Mouse (Mus musculus): Measurements from ENCODE around the gene Olfr1396. TPM values are rescaled to one million over a fixed set of nuclear protein-coding genes. Genes with fewer than 3 reads are reported as not detected.

Olfr1396 gene
- polyA plus RNA-seq, 1 experiment from 2014 or later: not detected

- Histone ChIP-seq H3K27me3 (replicated peaks) (no peaks in the 10 kb centered on the region), H3K9me3 (replicated peaks) (no peaks in the 10 kb centered on the region), H3K4me3 (replicated peaks) (no peak overlapping the region), H3K27ac (replicated peaks) (no peak overlapping the region), H3K9ac (replicated peaks) (no peak overlapping the region), H3K4me2 (no peak overlapping the region), H3K4me1 (no peaks in the 10 kb centered on the region), H3K36me3 (no peaks in the 10 kb centered on the region)
- WGBS: 83% methylated on average over 1 of the region's 1 CpGs
- ATAC-seq (ENCODE audit: low FRiP score): no peak
Observed at GRCm38 (mm10) chr11:49105752-49106151, 8.9 kb downstream of the Olfr1396 start.

DNA sequence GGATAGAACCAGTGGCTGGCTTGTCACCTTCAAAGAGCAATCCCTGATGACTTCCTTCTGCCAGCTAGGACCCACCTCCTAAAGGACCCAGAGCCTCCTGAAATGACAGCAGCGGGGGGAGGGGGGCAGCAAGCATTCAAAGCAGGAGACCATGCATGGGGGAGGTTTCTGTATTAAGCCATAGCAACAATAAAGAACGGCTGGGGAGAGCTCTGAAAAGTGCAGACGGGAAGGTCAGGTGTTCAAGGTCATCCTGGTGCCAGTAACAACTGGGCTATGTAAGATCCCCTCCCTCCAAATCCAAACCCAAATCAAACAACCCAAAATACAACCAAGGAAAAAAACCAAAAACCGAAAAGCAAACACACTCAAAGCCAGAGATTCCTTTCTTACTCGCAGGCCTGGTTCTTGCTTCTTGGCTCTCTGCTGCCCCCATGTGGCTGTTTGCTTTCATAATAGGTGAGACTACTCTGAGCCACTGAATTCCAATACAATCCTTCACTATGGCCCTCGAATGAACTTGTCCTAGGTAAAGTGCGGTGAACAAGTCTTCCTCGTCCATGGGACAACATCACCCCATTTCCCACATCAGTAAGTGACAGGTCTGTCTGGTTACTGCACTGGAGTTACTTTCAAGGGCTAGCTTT is 11.5 kb downstream of the Olfr1396 start:
- H3K4me2 ChIP-seq: no peak overlapping the region
- H3K4me1 ChIP-seq: no peaks in the 10 kb centered on the region
- H3K27ac ChIP-seq (replicated peaks): no peak overlapping the region
- 22% methylated on average over 8 of the region's 8 CpGs for WGBS
- H3K36me3 ChIP-seq: no peaks in the 10 kb centered on the region
- H3K27me3 ChIP-seq (replicated peaks): no peaks in the 10 kb centered on the region
- no peak overlapping the region for H3K9ac ChIP-seq (replicated peaks)
- H3K4me3 ChIP-seq (replicated peaks): no peak overlapping the region
- ATAC-seq (ENCODE audit: low FRiP score): peak; percentile 80; the same call in 1 of the 2 replicates
- no peaks in the 10 kb centered on the region for H3K9me3 ChIP-seq (replicated peaks)

GRCm38 (mm10) chr11:49101500-49101899 is 13.2 kb downstream of the Olfr1396 start:
- no peaks in the 10 kb centered on the region for H3K4me1 ChIP-seq
- H3K27ac ChIP-seq (replicated peaks): no peak overlapping the region
- no peaks in the 10 kb centered on the region for H3K9me3 ChIP-seq (replicated peaks)
- no peak for ATAC-seq (ENCODE audit: low FRiP score)
- no peak overlapping the region for H3K9ac ChIP-seq (replicated peaks)
- no peaks in the 10 kb centered on the region for H3K27me3 ChIP-seq (replicated peaks)
- H3K36me3 ChIP-seq: no peaks in the 10 kb centered on the region
- 64% methylated on average over 5 of the region's 5 CpGs for WGBS
- H3K4me2 ChIP-seq: no peak overlapping the region
- H3K4me3 ChIP-seq (replicated peaks): no peak overlapping the region

- ATAC-seq (ENCODE audit: low FRiP score): no peak
- no peak overlapping the region for H3K9ac ChIP-seq (replicated peaks)
- H3K4me3 ChIP-seq (replicated peaks): no peak overlapping the region
- no peak overlapping the region for H3K27ac ChIP-seq (replicated peaks)
- 87% methylated on average over 3 of the region's 3 CpGs for WGBS
- H3K36me3 ChIP-seq: no peaks in the 10 kb centered on the region
- H3K4me1 ChIP-seq: no peaks in the 10 kb centered on the region
- H3K27me3 ChIP-seq (replicated peaks): no peaks in the 10 kb centered on the region
- H3K9me3 ChIP-seq (replicated peaks): no peaks in the 10 kb centered on the region
- H3K4me2 ChIP-seq: no peak overlapping the region
Observed at GRCm38 (mm10) chr11:49100409-49100808, 14.3 kb downstream of the Olfr1396 start.

DNA sequence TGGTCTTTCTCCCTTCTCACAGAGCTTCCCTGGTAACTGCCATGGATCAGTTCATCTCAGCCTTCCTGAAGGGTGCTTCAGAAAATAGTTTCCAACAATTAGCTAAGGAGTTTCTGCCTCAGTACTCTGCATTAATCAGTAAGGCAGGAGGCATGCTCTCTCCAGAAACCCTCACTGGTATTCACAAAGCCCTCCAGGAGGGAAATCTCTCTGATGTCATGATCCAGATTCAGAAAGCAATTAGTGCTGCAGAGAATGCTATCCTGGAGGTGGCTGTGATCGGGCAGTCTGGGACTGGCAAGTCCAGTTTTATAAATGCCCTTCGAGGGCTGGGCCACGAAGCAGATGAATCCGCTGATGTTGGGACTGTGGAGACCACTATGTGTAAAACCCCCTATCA is 19.3 kb downstream of the Olfr1396 start:
- no peak overlapping the region for H3K27ac ChIP-seq (replicated peaks)
- no peaks in the 10 kb centered on the region for H3K36me3 ChIP-seq
- WGBS: 86% methylated on average over 4 of the region's 4 CpGs
- no peak overlapping the region for H3K4me3 ChIP-seq (replicated peaks)
- H3K27me3 ChIP-seq (replicated peaks): no peaks in the 10 kb centered on the region
- H3K9ac ChIP-seq (replicated peaks): no peak overlapping the region
- H3K4me1 ChIP-seq: no peaks in the 10 kb centered on the region
- ATAC-seq (ENCODE audit: low FRiP score): no peak
- no peak overlapping the region for H3K4me2 ChIP-seq
- no peaks in the 10 kb centered on the region for H3K9me3 ChIP-seq (replicated peaks)

- no peak for ATAC-seq (ENCODE audit: low FRiP score)
- 86% methylated on average over 6 of the region's 6 CpGs for WGBS
- Histone ChIP-seq H3K36me3 (no peaks in the 10 kb centered on the region), H3K4me1 (no peaks in the 10 kb centered on the region), H3K9ac (replicated peaks) (no peak overlapping the region), H3K4me3 (replicated peaks) (no peak overlapping the region), H3K9me3 (replicated peaks) (no peaks in the 10 kb centered on the region), H3K4me2 (no peak overlapping the region), H3K27me3 (replicated peaks) (no peaks in the 10 kb centered on the region), H3K27ac (replicated peaks) (no peak overlapping the region)
Observed at GRCm38 (mm10) chr11:49093861-49094660, 20.6 kb downstream of the Olfr1396 start.

GRCm38 (mm10) chr11:49092786-49093185 is 21.9 kb downstream of the Olfr1396 start:
- WGBS: 92% methylated on average over 2 of the region's 2 CpGs
- Histone ChIP-seq H3K36me3 (no peaks in the 10 kb centered on the region), H3K9ac (replicated peaks) (no peak overlapping the region), H3K4me3 (replicated peaks) (no peak overlapping the region), H3K4me1 (no peaks in the 10 kb centered on the region), H3K27ac (replicated peaks) (no peak overlapping the region), H3K9me3 (replicated peaks) (no peaks in the 10 kb centered on the region), H3K4me2 (no peak overlapping the region), H3K27me3 (replicated peaks) (no peaks in the 10 kb centered on the region)
- no peak for ATAC-seq (ENCODE audit: low FRiP score)

DNA sequence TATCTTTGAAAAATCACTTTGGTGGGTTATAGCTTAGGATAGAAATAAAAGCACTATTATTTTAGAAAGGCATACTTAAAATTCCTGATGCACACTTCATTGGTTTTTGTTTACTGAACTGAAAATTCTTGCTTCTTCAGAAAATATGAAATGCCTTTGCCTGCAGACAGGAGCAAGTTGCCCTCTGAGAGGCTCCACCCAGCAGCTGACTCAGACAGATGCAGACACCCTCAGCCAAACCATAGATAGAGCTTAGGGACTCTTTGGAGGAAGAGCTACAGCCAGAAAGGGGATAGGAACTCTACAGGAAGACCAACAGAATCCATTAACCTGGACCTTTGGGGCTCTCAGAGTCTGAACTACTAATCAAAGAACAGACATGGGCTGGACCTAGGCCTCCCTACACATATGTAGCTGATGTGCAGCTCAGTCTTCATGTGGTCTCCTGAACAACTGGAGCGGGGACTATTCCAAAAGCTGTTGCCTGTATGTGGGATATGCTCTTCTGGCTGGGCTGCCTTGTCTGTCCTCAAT is 22.6 kb downstream of the Olfr1396 start:
- 92% methylated on average over 1 of the region's 1 CpGs for WGBS
- Histone ChIP-seq H3K4me1 (no peaks in the 10 kb centered on the region), H3K9ac (replicated peaks) (no peak overlapping the region), H3K36me3 (no peaks in the 10 kb centered on the region), H3K9me3 (replicated peaks) (no peaks in the 10 kb centered on the region), H3K4me2 (no peak overlapping the region), H3K4me3 (replicated peaks) (no peak overlapping the region), H3K27me3 (replicated peaks) (no peaks in the 10 kb centered on the region), H3K27ac (replicated peaks) (no peak overlapping the region)
- no peak for ATAC-seq (ENCODE audit: low FRiP score)

DNA sequence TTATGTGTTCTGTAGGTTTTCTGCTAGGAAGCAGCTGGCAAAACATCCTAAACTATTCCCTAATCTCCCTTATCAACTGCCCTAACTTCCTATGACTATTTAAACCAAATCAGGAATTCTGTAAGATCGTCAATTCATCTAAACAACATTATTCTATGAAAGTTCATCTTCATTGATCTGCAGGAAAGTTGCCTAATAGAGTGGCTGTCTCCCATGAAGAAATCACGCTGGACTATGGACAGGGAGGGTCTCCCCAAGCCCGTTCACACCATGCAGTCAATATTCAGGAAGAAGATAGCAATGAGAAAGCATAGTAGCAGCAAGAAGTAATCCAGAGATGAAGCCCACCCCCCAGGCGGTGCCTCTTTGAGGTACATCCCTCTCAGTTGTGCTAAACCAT is 23.5 kb downstream of the Olfr1396 start:
- no peak for ATAC-seq (ENCODE audit: low FRiP score)
- Histone ChIP-seq H3K9me3 (replicated peaks) (no peaks in the 10 kb centered on the region), H3K4me1 (no peaks in the 10 kb centered on the region), H3K36me3 (no peaks in the 10 kb centered on the region), H3K4me3 (replicated peaks) (no peak overlapping the region), H3K27me3 (replicated peaks) (no peaks in the 10 kb centered on the region), H3K4me2 (no peak overlapping the region), H3K9ac (replicated peaks) (no peak overlapping the region), H3K27ac (replicated peaks) (no peak overlapping the region)
- WGBS: 85% methylated on average over 4 of the region's 4 CpGs

DNA sequence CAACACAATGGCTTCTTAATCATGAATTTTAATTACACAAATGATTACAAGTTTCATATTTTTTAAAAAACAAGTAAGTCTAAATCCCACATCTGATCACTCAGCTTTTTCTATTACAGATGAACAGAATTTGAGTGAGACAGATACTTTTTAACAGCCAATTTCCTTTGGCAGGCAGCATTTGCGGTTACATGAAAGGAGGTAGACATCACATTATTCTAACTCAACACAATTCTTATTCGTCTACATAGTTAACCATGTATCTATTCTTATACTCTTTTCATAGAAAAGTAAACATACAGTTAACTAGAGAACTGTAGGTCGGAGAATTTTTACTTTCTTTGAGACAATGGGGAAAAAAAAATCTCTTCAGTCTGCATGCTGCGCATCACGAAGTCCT is 24.1 kb downstream of the Olfr1396 start:
- Histone ChIP-seq H3K9ac (replicated peaks) (no peak overlapping the region), H3K4me3 (replicated peaks) (no peak overlapping the region), H3K27me3 (replicated peaks) (no peaks in the 10 kb centered on the region), H3K36me3 (no peaks in the 10 kb centered on the region), H3K4me1 (no peaks in the 10 kb centered on the region), H3K27ac (replicated peaks) (no peak overlapping the region), H3K4me2 (no peak overlapping the region), H3K9me3 (replicated peaks) (no peaks in the 10 kb centered on the region)
- WGBS: 92% methylated on average over 5 of the region's 5 CpGs
- no peak for ATAC-seq (ENCODE audit: low FRiP score)

- H3K27ac ChIP-seq (replicated peaks): no peak overlapping the region
- no peaks in the 10 kb centered on the region for H3K27me3 ChIP-seq (replicated peaks)
- no peak overlapping the region for H3K9ac ChIP-seq (replicated peaks)
- H3K4me3 ChIP-seq (replicated peaks): no peak overlapping the region
- ATAC-seq (ENCODE audit: low FRiP score): no peak
- H3K36me3 ChIP-seq: no peaks in the 10 kb centered on the region
- H3K4me1 ChIP-seq: no peaks in the 10 kb centered on the region
- WGBS: 83% methylated on average over 3 of the region's 3 CpGs
- H3K4me2 ChIP-seq: no peak overlapping the region
- H3K9me3 ChIP-seq (replicated peaks): no peaks in the 10 kb centered on the region
Observed at GRCm38 (mm10) chr11:49089735-49090507, 24.8 kb downstream of the Olfr1396 start.

All from neural tube, embryonic 15.5 days (tissue).